Comparison of ENCODE assay signal across 9 mouse cellular contexts in the genomic region with DNA sequence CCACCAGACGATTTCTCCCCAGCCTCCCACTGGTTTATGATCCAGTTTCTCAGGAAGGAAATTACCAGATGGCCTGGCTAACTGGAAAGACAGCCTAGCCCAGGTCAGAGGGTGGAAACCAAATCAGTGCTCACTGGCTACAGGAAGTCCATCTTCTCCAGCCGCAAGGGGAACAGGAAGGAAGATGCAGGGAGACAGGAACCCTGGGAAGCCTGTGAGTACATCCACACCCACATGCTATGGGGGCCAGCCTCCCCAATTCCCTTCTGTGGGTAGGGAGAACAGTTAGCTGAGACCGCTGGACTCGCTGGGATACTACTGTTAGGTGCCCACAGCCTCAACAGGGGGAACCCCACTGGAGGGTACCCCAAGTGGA. TPM values are rescaled to one million over a fixed set of nuclear protein-coding genes. Genes with fewer than 3 reads are reported as not detected.
DNase-seq lines count a peak whose midpoint lies in the region; ATAC-seq and TF ChIP-seq lines count a peak whose summit lies in the region.
"Had no signal": no experiment of that assay in that cellular context is flagged by ENCODE, and none has a peak within 500 bp of the region (broad histone marks: within the 10 kb centered on the region; RNA-seq: fewer than 3 reads in every experiment).

No protein-coding gene starts in this region.

- TF ChIP-seq CTCF in lung, embryonic 14.5 days (IDR thresholded peaks at IDR 0.05; ENCODE audit: low read depth), result no peak
- no peak for TF ChIP-seq CTCF in heart, postnatal 0 days (IDR thresholded peaks at IDR 0.05; ENCODE audit: low read depth)

- TF ChIP-seq EP300 in heart, postnatal 0 days (IDR thresholded peaks at IDR 0.05; ENCODE audit: low read depth), result peak; percentile 82

- no peak overlapping the region for H3K9ac ChIP-seq in lung, embryonic 14.5 days
- H3K9ac ChIP-seq in heart, postnatal 0 days (replicated peaks; ENCODE audit: low read depth, low read length), result no peak overlapping the region
- no peak overlapping the region for H3K9ac ChIP-seq in limb, embryonic 15.5 days
- H3K9ac ChIP-seq in stomach, embryonic 15.5 days, result no peak overlapping the region

- peak overlapping the region; percentile 86 for H3K27ac ChIP-seq in lung, embryonic 14.5 days (ENCODE audit: low read depth)
- H3K27ac ChIP-seq in heart, postnatal 0 days (ENCODE audit: low read depth), result peak overlapping the region; percentile 85
- peak overlapping the region; percentile 82 for H3K27ac ChIP-seq in limb, embryonic 15.5 days
- H3K27ac ChIP-seq in stomach, embryonic 15.5 days, result peak overlapping the region; percentile 69

- H3K4me2 ChIP-seq in lung, embryonic 14.5 days, result 0 out of 2 replicates have a peak overlapping the region, but pooled peaks have one; percentile 20
- H3K4me2 ChIP-seq in heart, postnatal 0 days (ENCODE audit: low read depth, low read length), result no peak overlapping the region
- no peak overlapping the region for H3K4me2 ChIP-seq in limb, embryonic 15.5 days
- 0 out of 2 replicates have a peak overlapping the region, but pooled peaks have one; percentile 11 for H3K4me2 ChIP-seq in stomach, embryonic 15.5 days

- ATAC-seq in lung, embryonic 14.5 days (ENCODE audit: insufficient read depth), result no peak
- ATAC-seq in heart, postnatal 0 days (ENCODE audit: insufficient read depth, low read depth), result peak; percentile 11; the same call in 1 of the 2 replicates
- ATAC-seq in limb, embryonic 15.5 days (ENCODE audit: insufficient number of reproducible peaks, low FRiP score, low TSS enrichment, low read depth), result no peak
- no peak for ATAC-seq in stomach, embryonic 15.5 days (ENCODE audit: insufficient read depth, low FRiP score, low read depth)
- ATAC-seq in activated CD4-positive, CD25-positive, alpha-beta regulatory T cell, adult 4 months, result no peak

- peaks cover 4% of the 10 kb centered on the region; the same call in 1 of the 2 replicates for H3K36me3 ChIP-seq in lung, embryonic 14.5 days (ENCODE audit: insufficient read depth)
- H3K36me3 ChIP-seq in heart, postnatal 0 days (replicated peaks; ENCODE audit: control insufficient read depth, insufficient read depth, low read length), result peaks cover 11% of the 10 kb centered on the region
- peaks cover 5% of the 10 kb centered on the region; the same call in 1 of the 2 replicates for H3K36me3 ChIP-seq in limb, embryonic 15.5 days
- no peaks in the 10 kb centered on the region for H3K36me3 ChIP-seq in stomach, embryonic 15.5 days

- H3K27me3 ChIP-seq in lung, embryonic 14.5 days (ENCODE audit: insufficient read depth, low read length), result no peaks in the 10 kb centered on the region
- H3K27me3 ChIP-seq in heart, postnatal 0 days (ENCODE audit: control insufficient read depth, insufficient read depth, low read length), result no peaks in the 10 kb centered on the region
- H3K27me3 ChIP-seq in limb, embryonic 15.5 days, result no peaks in the 10 kb centered on the region
- no peaks in the 10 kb centered on the region for H3K27me3 ChIP-seq in stomach, embryonic 15.5 days (replicated peaks)

- WGBS in lung, embryonic 14.5 days, result 59% methylated on average over 4 of the region's 4 CpGs
- 62% methylated on average over 4 of the region's 4 CpGs for WGBS in heart, postnatal 0 days
- WGBS in limb, embryonic 15.5 days, result 52% methylated on average over 4 of the region's 4 CpGs
- WGBS in stomach, embryonic 15.5 days, result 53% methylated on average over 4 of the region's 4 CpGs

- H3K4me1 ChIP-seq in lung, embryonic 14.5 days (ENCODE audit: insufficient read depth), result peaks cover 26% of the 10 kb centered on the region
- H3K4me1 ChIP-seq in heart, postnatal 0 days (ENCODE audit: control insufficient read depth, insufficient read depth), result peaks cover 73% of the 10 kb centered on the region
- H3K4me1 ChIP-seq in limb, embryonic 15.5 days, result peaks cover 41% of the 10 kb centered on the region
- H3K4me1 ChIP-seq in stomach, embryonic 15.5 days, result peaks cover 26% of the 10 kb centered on the region

- peak; percentile 33 for DNase-seq in lung, embryonic 14.5 days
- DNase-seq in lung, postnatal 14 days, result no peak
- DNase-seq in heart, postnatal 0 days (ENCODE audit: low spot score), result no peak
- no peak for DNase-seq in gastrocnemius, postnatal 10 days
- no peak for DNase-seq in cerebellum, adult 18-20 months

- no peaks in the 10 kb centered on the region for H3K9me3 ChIP-seq in lung, embryonic 14.5 days (ENCODE audit: low read depth, low read length)
- H3K9me3 ChIP-seq in heart, postnatal 0 days (replicated peaks; ENCODE audit: control insufficient read depth, low read length), result no peaks in the 10 kb centered on the region
- H3K9me3 ChIP-seq in limb, embryonic 15.5 days, result no peaks in the 10 kb centered on the region
- H3K9me3 ChIP-seq in stomach, embryonic 15.5 days, result no peaks in the 10 kb centered on the region

- H3K4me3 ChIP-seq in lung, embryonic 14.5 days (ENCODE audit: low read depth, low read length), result no peak overlapping the region
- H3K4me3 ChIP-seq in heart, postnatal 0 days (ENCODE audit: low read depth, low read length), result no peak overlapping the region
- H3K4me3 ChIP-seq in limb, embryonic 15.5 days, result no peak overlapping the region
- no peak overlapping the region for H3K4me3 ChIP-seq in stomach, embryonic 15.5 days (replicated peaks)

RNA-seq across cellular contexts. Expression of a gene that starts 10.7 kb away (rescaled TPM):
- 3.5 and 4.3 TPM in 2 replicates for polyA plus RNA-seq in lung, embryonic 14.5 days (2014; fragmentation: Nextera tagmentation; extraction: Ambion mirVana)
- total RNA-seq in heart, postnatal 0 days (2014; rRNA removed; ENCODE audit: low replicate concordance), result 38.2 and 39.1 TPM in 2 replicates
- polyA plus RNA-seq in heart, postnatal 0 days (2015; fragmentation: Nextera tagmentation; extraction: Ambion mirVana), result 23.0 and 23.7 TPM in 2 replicates
- 2.6 and 3.1 TPM in 2 replicates for polyA plus RNA-seq in limb, embryonic 15.5 days (2015; fragmentation: Nextera tagmentation; extraction: Ambion mirVana)
- 2.7 and 3.3 TPM in 2 replicates for polyA plus RNA-seq in stomach, embryonic 15.5 days (2015; fragmentation: Nextera tagmentation; extraction: Ambion mirVana)
- total RNA-seq in gastrocnemius, postnatal 10 days (2021), result 10 to 100 TPM; 13.0 to 19.0 TPM
- 1 to 10 TPM; 8.1 to 8.8 TPM for polyA plus RNA-seq in activated CD4-positive, CD25-positive, alpha-beta regulatory T cell, adult 4 months (2017; shearing (Covaris generic))

RNA-seq across cellular contexts. Expression of a gene that starts 16.9 kb away (rescaled TPM):
- 1.1 TPM in 2 replicates for polyA plus RNA-seq in lung, embryonic 14.5 days (2014; fragmentation: Nextera tagmentation; extraction: Ambion mirVana)
- 1.7 and 1.8 TPM in 2 replicates for total RNA-seq in heart, postnatal 0 days (2014; rRNA removed; ENCODE audit: low replicate concordance)
- polyA plus RNA-seq in heart, postnatal 0 days (2015; fragmentation: Nextera tagmentation; extraction: Ambion mirVana), result 0.23 and 0.31 TPM in 2 replicates
- polyA plus RNA-seq in limb, embryonic 15.5 days (2015; fragmentation: Nextera tagmentation; extraction: Ambion mirVana), result 7.1 and 10.4 TPM in 2 replicates
- polyA plus RNA-seq in stomach, embryonic 15.5 days (2015; fragmentation: Nextera tagmentation; extraction: Ambion mirVana), result 0.72 and 1.1 TPM in 2 replicates
- 1 to 10 TPM; 1.0 to 1.5 TPM for total RNA-seq in gastrocnemius, postnatal 10 days (2021)
- not detected for polyA plus RNA-seq in activated CD4-positive, CD25-positive, alpha-beta regulatory T cell, adult 4 months (2017; shearing (Covaris generic))

RNA-seq across cellular contexts. Expression of a gene that starts 34.8 kb away (rescaled TPM):
- 5.5 and 5.9 TPM in 2 replicates for polyA plus RNA-seq in lung, embryonic 14.5 days (2014; fragmentation: Nextera tagmentation; extraction: Ambion mirVana)
- total RNA-seq in heart, postnatal 0 days (2014; rRNA removed; ENCODE audit: low replicate concordance), result 1.3 and 4.5 TPM in 2 replicates
- polyA plus RNA-seq in heart, postnatal 0 days (2015; fragmentation: Nextera tagmentation; extraction: Ambion mirVana), result 1.0 and 2.0 TPM in 2 replicates
- polyA plus RNA-seq in limb, embryonic 15.5 days (2015; fragmentation: Nextera tagmentation; extraction: Ambion mirVana), result 5.7 and 7.3 TPM in 2 replicates
- polyA plus RNA-seq in stomach, embryonic 15.5 days (2015; fragmentation: Nextera tagmentation; extraction: Ambion mirVana), result 2.0 and 2.7 TPM in 2 replicates
- 1 to 10 TPM; 2.3 to 2.7 TPM for total RNA-seq in gastrocnemius, postnatal 10 days (2021)
- not detected for polyA plus RNA-seq in activated CD4-positive, CD25-positive, alpha-beta regulatory T cell, adult 4 months (2017; shearing (Covaris generic))

RNA-seq across cellular contexts. Expression of a gene that starts 35.8 kb away (rescaled TPM):
- polyA plus RNA-seq in lung, embryonic 14.5 days (2014; fragmentation: Nextera tagmentation; extraction: Ambion mirVana), result not detected in 2 replicates
- total RNA-seq in heart, postnatal 0 days (2014; rRNA removed; ENCODE audit: low replicate concordance), result not detected in 2 replicates
- polyA plus RNA-seq in heart, postnatal 0 days (2015; fragmentation: Nextera tagmentation; extraction: Ambion mirVana), result not detected in 2 replicates
- polyA plus RNA-seq in limb, embryonic 15.5 days (2015; fragmentation: Nextera tagmentation; extraction: Ambion mirVana), result 22.8 and 23.5 TPM in 2 replicates
- 8.5 and 11.6 TPM in 2 replicates for polyA plus RNA-seq in stomach, embryonic 15.5 days (2015; fragmentation: Nextera tagmentation; extraction: Ambion mirVana)
- total RNA-seq in gastrocnemius, postnatal 10 days (2021), result not detected
- not detected for polyA plus RNA-seq in activated CD4-positive, CD25-positive, alpha-beta regulatory T cell, adult 4 months (2017; shearing (Covaris generic))
- polyA plus RNA-seq: gonadal fat pad, adult 2 months had no signal

RNA-seq across cellular contexts. Expression of a gene that starts 37.0 kb away (rescaled TPM):
- polyA plus RNA-seq in lung, embryonic 14.5 days (2014; fragmentation: Nextera tagmentation; extraction: Ambion mirVana), result 102 and 106 TPM in 2 replicates
- total RNA-seq in heart, postnatal 0 days (2014; rRNA removed; ENCODE audit: low replicate concordance), result 120 and 123 TPM in 2 replicates
- 88.6 and 97.6 TPM in 2 replicates for polyA plus RNA-seq in heart, postnatal 0 days (2015; fragmentation: Nextera tagmentation; extraction: Ambion mirVana)
- 90.6 and 94.2 TPM in 2 replicates for polyA plus RNA-seq in limb, embryonic 15.5 days (2015; fragmentation: Nextera tagmentation; extraction: Ambion mirVana)
- 109 and 115 TPM in 2 replicates for polyA plus RNA-seq in stomach, embryonic 15.5 days (2015; fragmentation: Nextera tagmentation; extraction: Ambion mirVana)
- total RNA-seq in gastrocnemius, postnatal 10 days (2021), result 10 to 100 TPM; 72.0 to 76.4 TPM
- 10 to 100 TPM; 62.8 to 67.6 TPM for polyA plus RNA-seq in activated CD4-positive, CD25-positive, alpha-beta regulatory T cell, adult 4 months (2017; shearing (Covaris generic))

Comparison
In these comparisons a context has a peak if more than half of its experiments do, and no peak if none do; other contexts are left out.
1. H3K4me2 ChIP-seq: peak in lung, embryonic 14.5 days (single experiment) and stomach, embryonic 15.5 days (single experiment); none in heart, postnatal 0 days (single experiment) and limb, embryonic 15.5 days (single experiment).
2. Peak in every context shown above with its lines, with median percentiles within 50 percentile points of each other: H3K27ac ChIP-seq.